Mouse (Mus musculus) intestine, embryonic 16.5 days (tissue): ENCODE data around the gene Grk3. TPM values are rescaled to one million over a fixed set of nuclear protein-coding genes. Genes with fewer than 3 reads are reported as not detected.

Experiments
- ATAC-seq: fragments of 200-750 bp; cut with Nextera tagmentation; 2 replicates; pipeline ENCODE4 v1.8.0; 2017; ENCODE audit warnings: moderate TSS enrichment, moderate library complexity
- H3K27ac ChIP-seq: fragments of 300-500 bp; sonication (generic); 2 replicates; pipeline ENCODE4 v1.5.1; 2014; ENCODE audit warnings: mild to moderate bottlenecking, low read length
- H3K27me3 ChIP-seq: fragments of 300-500 bp; sonication (generic); replicated peaks from 2 replicates; pipeline ENCODE4 v1.6.1; 2014; ENCODE audit warnings: low read length, control low read depth, mixed read lengths; ENCODE audit not compliant: control insufficient read depth, insufficient read depth
- H3K36me3 ChIP-seq: fragments of 300-500 bp; sonication (generic); 2 replicates; pipeline ENCODE4 v1.6.1; 2014; ENCODE audit warnings: low read length, control low read depth; ENCODE audit not compliant: control insufficient read depth, insufficient read depth
- H3K4me1 ChIP-seq: fragments of 300-500 bp; sonication (generic); 2 replicates; pipeline ENCODE4 v1.6.1; 2014; ENCODE audit warnings: low read length, control low read depth, mixed read lengths; ENCODE audit not compliant: control insufficient read depth, insufficient read depth
- H3K4me2 ChIP-seq: fragments of 300-500 bp; sonication (generic); 2 replicates; pipeline ENCODE4 v1.6.1; 2014; ENCODE audit warnings: low read depth, low read length, control low read depth
- H3K4me3 ChIP-seq: fragments of 300-500 bp; sonication (generic); 2 replicates; pipeline ENCODE4 v1.5.1; 2014; ENCODE audit warnings: mild to moderate bottlenecking, low read length
- H3K9ac ChIP-seq: fragments of 300-500 bp; sonication (generic); 2 replicates; pipeline ENCODE4 v1.6.1; 2014; ENCODE audit warnings: low read depth, low read length
- H3K9me3 ChIP-seq: fragments of 300-500 bp; sonication (generic); 2 replicates; pipeline ENCODE4 v1.6.1; 2016; ENCODE audit warnings: low read length, control low read depth; ENCODE audit not compliant: control insufficient read depth
- WGBS: fragments of 180-500 bp; shearing (Covaris S2); extraction: QIAGEN DNeasy Blood & Tissue Kit; methylation state at CpG from one replicate; pipeline ENCODE4 v1.1.7; 2014; 5-methylcytosine and 5-hydroxymethylcytosine counted together
- polyA plus RNA-seq: library from polyadenylated mRNA; unstranded; fragments of >200 nt; fragmentation: Nextera tagmentation; extraction: Ambion mirVana; gene quantifications from 2 replicates; pipeline ENCODE4 v1.2.1, GENCODE M21; 2015

The Grk3 gene
- polyA plus RNA-seq, 1 experiment from 2014 or later, result 11.9 TPM

DNA sequence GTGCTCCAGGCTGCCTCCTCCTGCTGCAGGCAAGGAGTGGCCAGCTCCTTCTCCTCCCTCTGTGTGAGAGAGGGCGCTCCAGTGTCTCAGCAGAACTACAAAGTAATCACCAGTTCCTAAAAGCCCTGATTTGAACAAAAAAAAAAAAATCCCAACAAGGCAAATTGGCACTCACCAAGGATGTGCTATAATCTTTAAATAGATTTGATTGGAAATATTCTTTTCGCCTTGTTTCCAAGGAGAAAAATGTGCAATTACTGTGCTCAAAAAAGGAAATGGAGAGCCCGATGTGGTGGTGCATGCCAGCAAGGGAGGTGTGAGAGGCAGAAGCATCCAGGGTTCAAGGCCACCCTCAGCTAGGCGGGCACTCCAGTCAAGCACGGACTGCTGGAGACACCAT, 83.7 kb downstream of the Grk3 start:
- H3K9me3 ChIP-seq, result no peaks in the 10 kb centered on the region
- H3K9ac ChIP-seq, result no peak overlapping the region
- H3K27me3 ChIP-seq, result no peaks in the 10 kb centered on the region
- H3K4me2 ChIP-seq, result no peak overlapping the region
- peaks cover 4% of the 10 kb centered on the region; the same call in 1 of the 2 replicates for H3K4me1 ChIP-seq
- H3K27ac ChIP-seq, result no peak overlapping the region
- H3K4me3 ChIP-seq, result no peak overlapping the region
- H3K36me3 ChIP-seq, result no peaks in the 10 kb centered on the region; the same call in 1 of the 2 replicates
- ATAC-seq, result no peak
- 87% methylated on average over 5 of the region's 5 CpGs for WGBS

DNA sequence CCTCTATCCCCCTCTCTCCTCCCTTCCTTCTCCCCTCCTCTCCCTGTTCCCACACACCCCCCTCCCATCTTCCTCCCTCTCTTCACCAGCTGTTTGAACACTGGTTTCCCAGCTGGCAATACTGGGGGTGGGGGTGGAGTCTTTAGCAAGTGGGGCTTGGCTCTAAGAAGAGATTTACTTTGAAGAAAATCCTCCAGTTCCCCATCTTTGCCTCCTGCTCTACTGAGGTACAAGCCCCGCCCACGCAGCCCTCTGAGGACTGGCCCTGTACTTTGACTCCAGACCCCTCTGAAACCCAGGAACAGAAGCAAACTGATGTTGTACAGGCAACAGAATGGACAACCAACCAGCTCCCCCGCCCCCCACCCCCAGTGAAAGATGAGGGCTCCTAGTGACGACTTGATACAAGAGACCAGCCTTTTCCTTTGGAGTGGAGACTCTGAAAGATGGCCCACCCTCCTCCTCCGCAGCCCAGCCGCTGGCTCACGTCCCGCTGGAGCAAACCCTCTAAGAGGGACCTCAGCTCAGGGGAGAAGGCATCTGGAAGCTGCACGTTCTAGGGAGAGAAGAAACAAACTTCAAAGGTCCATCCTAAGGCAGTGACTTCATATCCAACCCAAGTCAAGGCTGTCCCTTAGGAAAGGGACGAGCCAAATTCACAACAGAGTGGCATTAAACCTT, 87.2 kb downstream of the Grk3 start:
- H3K27ac ChIP-seq, result peak overlapping the region; percentile 44; the same call in 1 of the 2 replicates
- 40% methylated on average over 10 of the region's 10 CpGs for WGBS

DNA sequence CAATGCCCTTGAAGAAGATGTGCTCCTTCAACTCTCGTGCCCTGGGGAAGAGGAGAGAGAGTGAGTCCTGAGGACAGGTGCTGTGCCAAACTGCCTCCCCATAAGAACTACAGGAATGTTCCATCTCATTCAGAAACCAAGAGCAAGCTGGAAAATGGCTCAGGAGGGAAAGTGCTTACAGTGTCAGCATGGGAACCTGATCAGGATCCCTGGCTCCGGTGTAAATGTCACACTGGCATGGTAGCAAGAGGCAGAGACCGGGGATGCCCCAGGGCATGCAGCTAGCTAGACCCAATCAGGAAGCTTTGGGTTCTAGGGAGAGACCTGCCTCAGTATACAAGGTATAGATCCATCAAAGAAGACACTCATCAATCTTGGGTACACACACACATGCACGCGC, 90.2 kb downstream of the Grk3 start:
- H3K4me3 ChIP-seq, result no peak overlapping the region
- no peak for ATAC-seq
- H3K27ac ChIP-seq, result no peak overlapping the region
- no peak overlapping the region for H3K4me2 ChIP-seq
- H3K36me3 ChIP-seq, result no peaks in the 10 kb centered on the region
- H3K9me3 ChIP-seq, result no peaks in the 10 kb centered on the region
- WGBS, result 93% methylated on average over 5 of the region's 5 CpGs
- no peaks in the 10 kb centered on the region for H3K27me3 ChIP-seq
- H3K4me1 ChIP-seq, result peaks cover 8% of the 10 kb centered on the region; the same call in 1 of the 2 replicates
- no peak overlapping the region for H3K9ac ChIP-seq

More for the DNA sequence above, 87.2 kb downstream of the Grk3 start:
- Histone ChIP-seq H3K27me3 (no peaks in the 10 kb centered on the region), H3K9ac (no peak overlapping the region), H3K4me1 (no peaks in the 10 kb centered on the region; the same call in 1 of the 2 replicates), H3K4me3 (no peak overlapping the region), H3K36me3 (no peaks in the 10 kb centered on the region), H3K9me3 (no peaks in the 10 kb centered on the region), H3K4me2 (no peak overlapping the region)
- peak; percentile 64 for ATAC-seq

DNA sequence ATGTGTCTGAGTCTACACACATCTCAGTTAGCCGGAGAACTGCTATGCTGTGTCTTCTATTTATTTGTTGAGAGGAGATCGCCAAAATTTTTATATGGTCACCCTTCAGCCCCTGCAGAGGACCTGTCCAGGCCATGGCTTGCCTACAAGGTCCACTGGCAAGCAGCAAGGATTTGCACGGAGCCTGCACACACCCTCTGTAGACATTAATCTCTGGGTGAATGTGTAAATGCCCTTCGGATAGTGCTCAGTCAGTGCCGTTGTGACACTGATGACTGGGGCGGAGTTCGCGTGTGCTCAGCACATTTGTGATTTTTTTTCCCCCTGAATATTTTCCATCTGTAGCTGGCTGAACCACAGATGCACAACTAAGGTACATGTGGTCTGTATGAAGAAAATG, 90.8 kb downstream of the Grk3 start:
- Histone ChIP-seq H3K36me3 (no peaks in the 10 kb centered on the region), H3K27ac (no peak overlapping the region), H3K9ac (no peak overlapping the region), H3K4me2 (no peak overlapping the region), H3K27me3 (no peaks in the 10 kb centered on the region), H3K4me3 (no peak overlapping the region), H3K4me1 (peaks cover 8% of the 10 kb centered on the region; the same call in 1 of the 2 replicates), H3K9me3 (no peaks in the 10 kb centered on the region)
- WGBS, result 77% methylated on average over 8 of the region's 8 CpGs
- no peak for ATAC-seq

DNA sequence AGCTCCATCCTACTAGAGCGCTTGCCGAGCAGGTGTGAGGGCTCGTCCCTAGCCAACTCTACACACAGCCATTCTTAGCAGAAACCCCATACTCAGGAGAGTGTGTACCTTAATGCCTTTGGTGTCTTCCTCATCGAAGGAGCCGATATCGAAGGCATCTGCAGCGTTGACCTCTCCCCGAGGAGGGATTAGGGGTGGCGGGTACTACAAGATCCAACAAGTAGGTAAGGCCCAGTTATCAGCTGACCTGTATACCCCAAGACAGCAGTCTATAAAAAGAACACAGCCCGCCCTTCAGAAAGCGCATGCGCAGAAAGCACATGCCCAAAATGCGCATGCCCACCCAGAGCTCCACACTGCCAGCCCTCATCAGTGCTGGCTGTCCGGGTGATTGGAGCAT, 91.8 kb downstream of the Grk3 start:
- no peak overlapping the region for H3K4me2 ChIP-seq
- 95% methylated on average over 14 of the region's 14 CpGs for WGBS
- H3K27ac ChIP-seq, result no peak overlapping the region
- no peak overlapping the region for H3K4me3 ChIP-seq
- ATAC-seq, result no peak
- H3K36me3 ChIP-seq, result no peaks in the 10 kb centered on the region
- H3K9me3 ChIP-seq, result no peaks in the 10 kb centered on the region
- no peaks in the 10 kb centered on the region for H3K27me3 ChIP-seq
- H3K4me1 ChIP-seq, result peaks cover 8% of the 10 kb centered on the region; the same call in 1 of the 2 replicates
- H3K9ac ChIP-seq, result no peak overlapping the region

DNA sequence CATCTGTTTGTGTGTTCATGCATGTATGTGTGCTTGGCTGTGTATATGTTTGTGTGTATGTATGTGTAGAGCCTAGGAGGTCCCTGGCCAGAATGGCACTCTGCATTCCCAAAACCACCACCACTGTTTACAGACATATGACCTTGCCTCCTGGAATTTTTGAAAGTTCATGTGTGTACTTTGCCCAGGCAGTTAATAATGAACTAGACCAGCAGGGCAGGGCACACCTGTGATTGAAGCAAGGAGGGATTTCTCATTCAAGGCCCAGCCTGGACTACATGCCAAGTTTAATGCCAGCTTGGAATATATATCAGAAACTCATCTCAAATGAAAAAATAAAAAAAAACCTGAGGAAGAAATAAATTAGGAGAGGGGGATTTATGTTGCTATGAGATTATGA, 93.7 kb downstream of the Grk3 start:
- no peaks in the 10 kb centered on the region for H3K36me3 ChIP-seq
- no peak overlapping the region for H3K27ac ChIP-seq
- no peaks in the 10 kb centered on the region for H3K9me3 ChIP-seq
- no peak overlapping the region for H3K9ac ChIP-seq
- no peaks in the 10 kb centered on the region for H3K27me3 ChIP-seq
- no peak overlapping the region for H3K4me2 ChIP-seq
- H3K4me3 ChIP-seq, result no peak overlapping the region
- peaks cover 8% of the 10 kb centered on the region; the same call in 1 of the 2 replicates for H3K4me1 ChIP-seq
- peak; percentile 79 for ATAC-seq

DNA sequence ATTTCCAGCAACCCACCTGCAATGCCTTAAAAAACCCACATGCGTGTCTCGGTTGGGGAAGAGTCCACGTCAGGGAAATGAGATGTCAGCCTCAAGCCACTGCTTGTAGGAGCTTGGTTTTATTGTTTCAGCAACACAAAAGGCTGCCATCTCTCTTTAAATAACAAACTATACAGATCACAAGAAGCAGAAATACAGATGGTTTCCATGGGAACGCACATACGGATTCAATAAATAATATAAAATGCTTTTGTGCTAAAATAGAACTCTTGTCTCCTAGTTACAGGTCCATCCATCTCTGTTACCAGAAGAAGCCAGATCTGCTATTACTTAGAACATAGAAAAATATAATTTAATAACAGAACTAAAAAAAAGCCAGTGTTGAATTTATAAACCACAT, 105.2 kb downstream of the Grk3 start:
- no peak overlapping the region for H3K4me2 ChIP-seq
- 85% methylated on average over 5 of the region's 5 CpGs for WGBS
- H3K27ac ChIP-seq, result no peak overlapping the region
- ATAC-seq, result no peak
- no peak overlapping the region for H3K4me3 ChIP-seq
- no peaks in the 10 kb centered on the region for H3K9me3 ChIP-seq
- H3K36me3 ChIP-seq, result no peaks in the 10 kb centered on the region
- H3K4me1 ChIP-seq, result 0 out of 2 replicates have a peak, but pooled peaks cover 6% of the 10 kb centered on the region
- H3K9ac ChIP-seq, result no peak overlapping the region
- no peaks in the 10 kb centered on the region for H3K27me3 ChIP-seq

DNA sequence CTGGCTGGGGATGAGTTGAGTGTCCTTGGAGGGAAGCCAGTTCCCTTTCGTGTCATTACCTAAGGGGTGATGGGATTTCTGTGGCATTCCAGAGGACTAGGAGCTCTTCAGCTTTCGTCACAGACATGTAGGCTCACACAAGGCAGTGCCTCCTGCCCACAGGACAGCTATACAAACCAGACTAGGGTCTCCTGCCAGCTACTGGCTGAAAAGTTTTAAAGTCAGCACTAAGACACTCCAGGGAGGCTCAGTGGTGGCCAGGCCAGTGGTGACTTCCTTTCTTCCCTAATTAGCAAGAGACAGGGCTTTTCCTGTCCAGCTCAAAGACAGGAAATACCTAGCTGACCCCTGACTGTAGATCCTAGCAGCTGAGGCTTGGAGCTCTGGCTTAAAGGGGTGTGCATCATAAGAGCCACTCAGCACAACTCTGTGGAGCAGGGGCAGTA, 107.4 kb downstream of the Grk3 start:
- Histone ChIP-seq H3K4me3 (no peak overlapping the region), H3K4me2 (no peak overlapping the region), H3K4me1 (0 out of 2 replicates have a peak, but pooled peaks cover 6% of the 10 kb centered on the region), H3K9me3 (no peaks in the 10 kb centered on the region), H3K27ac (no peak overlapping the region), H3K9ac (no peak overlapping the region), H3K36me3 (no peaks in the 10 kb centered on the region), H3K27me3 (no peaks in the 10 kb centered on the region)
- 36% methylated on average over 2 of the region's 2 CpGs for WGBS
- ATAC-seq, result no peak

DNA sequence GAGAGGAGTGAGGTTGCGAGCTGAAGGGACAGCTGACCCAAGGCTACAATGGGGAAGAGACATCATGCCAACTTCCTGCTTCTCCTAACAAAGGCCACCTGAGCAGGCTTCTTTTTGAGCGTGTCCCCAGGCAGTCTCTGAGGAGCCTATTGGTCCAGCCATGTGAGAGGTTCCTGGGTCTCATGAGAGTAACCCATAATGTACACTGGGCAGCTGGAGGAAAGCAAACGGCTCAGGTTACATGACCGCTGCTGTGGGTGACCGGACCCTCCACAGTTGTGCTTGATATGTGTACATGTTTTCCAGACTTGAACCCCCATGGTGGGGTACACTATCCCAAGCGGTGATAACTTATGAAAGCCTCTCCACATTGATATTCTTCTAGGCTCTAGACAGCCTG, 108.1 kb downstream of the Grk3 start:
- WGBS, result 64% methylated on average over 6 of the region's 6 CpGs
- Histone ChIP-seq H3K27me3 (no peaks in the 10 kb centered on the region), H3K4me3 (no peak overlapping the region), H3K4me1 (0 out of 2 replicates have a peak, but pooled peaks cover 3% of the 10 kb centered on the region), H3K4me2 (no peak overlapping the region), H3K9ac (no peak overlapping the region), H3K36me3 (no peaks in the 10 kb centered on the region), H3K9me3 (no peaks in the 10 kb centered on the region), H3K27ac (no peak overlapping the region)
- no peak for ATAC-seq
